Mouse (Mus musculus): ENCODE measurements at regions not wholly inside any gene's neighbourhood (a gene's known extent, or its start where the extent isn't known, plus 50 kb on each side); places are given as distances from the start of the nearest gene placed in this dataset.

DNA sequence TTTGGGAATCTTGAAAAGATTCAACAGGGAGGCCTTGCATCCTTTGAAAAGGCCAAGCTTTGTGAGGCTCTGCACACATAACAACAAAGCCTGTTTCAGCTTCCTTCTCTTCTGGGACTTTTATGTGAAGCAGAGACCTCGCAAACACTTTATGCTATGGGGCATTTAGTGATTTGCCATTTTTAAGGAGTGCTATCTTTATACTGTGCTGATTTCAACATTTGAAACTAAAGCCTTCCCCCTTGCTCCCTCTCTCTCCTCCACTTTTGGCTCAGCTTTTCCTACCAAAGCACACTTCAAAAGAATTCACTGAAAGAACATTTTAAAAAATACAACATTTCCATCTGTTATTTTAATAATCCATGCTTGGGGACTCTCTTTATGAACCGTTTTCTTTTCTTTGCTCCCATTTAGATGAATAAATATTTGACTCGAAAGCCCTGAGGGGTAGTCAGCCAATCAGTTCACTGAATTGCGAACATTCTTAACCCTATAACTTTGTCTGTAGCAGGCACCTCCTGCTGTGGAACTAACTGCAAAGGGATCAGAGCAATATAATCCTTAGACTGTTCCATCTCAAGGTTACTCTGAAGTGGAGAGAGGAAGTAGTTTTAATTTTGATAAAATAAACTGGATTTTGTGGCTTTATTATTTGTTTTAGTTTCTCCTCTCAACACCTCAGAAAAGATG lies 74.2 kb upstream of the Gorab start:
- DNase-seq (ENCODE audit: low spot score) (no peak), ATAC-seq (replicated peaks; ENCODE audit: low FRiP score) (no peak)
- Histone ChIP-seq H3K9me3 (ENCODE audit: control insufficient read depth, low read length) (no peaks in the 10 kb centered on the region), H3K4me3 (ENCODE audit: low read depth, low read length) (no peak overlapping the region), H3K36me3 (ENCODE audit: control insufficient read depth, insufficient read depth, low read length) (no peaks in the 10 kb centered on the region), H3K4me2 (no peak overlapping the region), H3K27ac (ENCODE audit: low read depth, low read length) (no peak overlapping the region), H3K9ac (ENCODE audit: low read depth, low read length) (no peak overlapping the region), H3K27me3 (replicated peaks; ENCODE audit: control insufficient read depth, insufficient read depth, low read length) (no peaks in the 10 kb centered on the region), H3K4me1 (replicated peaks; ENCODE audit: control insufficient read depth, insufficient read depth, low read length) (no peaks in the 10 kb centered on the region)
- WGBS, result 80% methylated on average over 4 of the region's 4 CpGs

DNA sequence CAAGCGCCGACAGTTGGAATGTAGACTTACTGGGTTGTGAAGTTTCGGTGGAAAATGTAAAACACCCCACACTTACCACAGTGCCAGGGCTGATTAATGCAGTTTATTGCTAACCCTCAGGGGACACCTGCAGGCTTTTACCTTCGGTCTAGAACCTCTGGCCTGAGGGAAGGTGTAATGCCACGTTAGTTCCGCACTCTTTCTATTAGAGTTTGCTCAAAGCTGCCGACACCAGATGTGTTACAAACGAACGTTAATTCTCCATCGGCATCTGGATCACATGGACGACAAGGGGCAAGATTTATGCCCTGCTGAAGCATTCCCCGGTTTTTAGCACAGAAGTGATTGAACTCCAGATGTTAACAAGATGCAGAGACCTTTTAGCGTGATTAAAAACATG lies 57.7 kb upstream of the Gorab start:
- no peak for ATAC-seq (replicated peaks; ENCODE audit: low FRiP score)
- 79% methylated on average over 13 of the region's 13 CpGs for WGBS
- Histone ChIP-seq H3K36me3 (ENCODE audit: control insufficient read depth, insufficient read depth, low read length) (no peaks in the 10 kb centered on the region), H3K9ac (ENCODE audit: low read depth, low read length) (no peak overlapping the region), H3K4me3 (ENCODE audit: low read depth, low read length) (no peak overlapping the region), H3K4me1 (replicated peaks; ENCODE audit: control insufficient read depth, insufficient read depth, low read length) (no peaks in the 10 kb centered on the region), H3K9me3 (ENCODE audit: control insufficient read depth, low read length) (no peaks in the 10 kb centered on the region), H3K27me3 (replicated peaks; ENCODE audit: control insufficient read depth, insufficient read depth, low read length) (no peaks in the 10 kb centered on the region), H3K4me2 (no peak overlapping the region), H3K27ac (ENCODE audit: low read depth, low read length) (no peak overlapping the region)
- DNase-seq (ENCODE audit: low spot score), result no peak

DNA sequence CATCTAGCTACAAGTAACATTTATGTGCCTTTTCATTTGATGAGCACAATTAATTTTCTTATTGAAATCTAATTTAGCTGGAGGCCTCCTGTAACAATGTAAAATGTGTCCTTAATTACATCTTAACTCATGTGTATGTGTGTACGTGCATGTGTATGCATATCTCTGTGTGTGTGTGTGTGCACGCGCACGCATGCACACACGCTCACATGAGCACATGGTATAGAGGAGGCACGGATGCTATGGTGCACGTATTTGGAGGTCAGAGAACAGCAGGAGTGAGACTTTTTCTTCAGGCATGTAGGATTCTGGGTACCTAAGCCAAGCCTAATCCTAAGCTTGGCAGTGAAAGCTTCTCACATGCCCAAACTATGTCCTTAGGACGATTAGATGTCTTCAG lies 52.9 kb upstream of the Gorab start:
- H3K27me3 ChIP-seq (replicated peaks; ENCODE audit: control insufficient read depth, insufficient read depth, low read length), result no peaks in the 10 kb centered on the region
- no peak for ATAC-seq (replicated peaks; ENCODE audit: low FRiP score)
- no peak overlapping the region for H3K4me3 ChIP-seq (ENCODE audit: low read depth, low read length)
- no peaks in the 10 kb centered on the region for H3K4me1 ChIP-seq (replicated peaks; ENCODE audit: control insufficient read depth, insufficient read depth, low read length)
- DNase-seq (ENCODE audit: low spot score), result no peak
- no peaks in the 10 kb centered on the region for H3K36me3 ChIP-seq (ENCODE audit: control insufficient read depth, insufficient read depth, low read length)
- no peak overlapping the region for H3K9ac ChIP-seq (ENCODE audit: low read depth, low read length)
- 88% methylated on average over 8 of the region's 8 CpGs for WGBS
- H3K27ac ChIP-seq (ENCODE audit: low read depth, low read length), result no peak overlapping the region
- no peak overlapping the region for H3K4me2 ChIP-seq
- H3K9me3 ChIP-seq (ENCODE audit: control insufficient read depth, low read length), result no peaks in the 10 kb centered on the region
